Mouse (Mus musculus): ENCODE results near the gene Lnx1. TPM values are rescaled to one million over a fixed set of nuclear protein-coding genes. Genes with fewer than 3 reads are reported as not detected.

Lnx1 gene
- not detected in 2 replicates for total RNA-seq (2015; ENCODE audit: low replicate concordance)
- total RNA-seq (2017; ENCODE audit: low replicate concordance), result not detected in 2 replicates

DNA sequence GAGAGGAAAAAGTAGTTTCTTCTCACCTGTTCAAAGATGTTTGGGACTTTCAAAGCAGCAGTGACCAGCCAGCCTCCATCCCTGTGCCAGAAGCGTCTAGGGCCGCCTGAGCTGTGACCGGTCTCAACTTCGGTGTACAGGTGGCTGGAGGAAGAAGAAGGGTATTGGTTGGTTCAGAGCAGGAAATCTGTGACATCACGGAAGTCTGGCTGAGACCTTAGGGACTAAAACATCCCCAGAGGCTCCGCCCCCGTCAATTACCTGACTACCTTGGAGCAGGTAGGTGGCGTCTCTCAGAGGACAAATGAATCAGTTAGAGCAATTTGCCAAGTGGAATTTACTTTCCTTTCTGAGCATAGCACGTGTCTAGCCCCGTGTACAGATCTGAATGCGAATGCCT is at the start of gene Lnx1:
Gene Lnx1, minus strand, starts transcription at position 147 of the 400 bp plus-strand sequence.
- no peak for ATAC-seq (replicated peaks; ENCODE audit: low FRiP score, poor library complexity, severe bottlenecking)

DNA sequence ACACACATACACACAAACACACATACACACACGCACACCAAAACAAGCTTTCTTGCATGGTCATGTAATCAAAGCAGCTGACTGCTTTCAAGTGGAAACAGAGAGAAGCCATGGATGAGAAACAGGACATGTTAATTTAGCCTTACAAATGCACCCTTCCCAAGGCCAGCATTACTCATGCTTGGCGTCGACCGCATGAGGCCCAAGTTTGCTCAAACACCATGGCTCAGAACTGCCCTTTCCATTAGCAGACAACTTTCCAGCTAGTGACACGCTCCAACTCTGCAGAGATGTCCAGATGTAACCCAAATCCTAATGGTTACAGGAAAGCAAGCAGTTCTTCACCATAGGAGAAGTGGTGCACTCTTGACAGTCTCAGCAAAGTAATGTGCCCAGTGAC is 47.8 kb upstream of the Lnx1 start:
- no peak for ATAC-seq (replicated peaks; ENCODE audit: low FRiP score, poor library complexity, severe bottlenecking)

DNA sequence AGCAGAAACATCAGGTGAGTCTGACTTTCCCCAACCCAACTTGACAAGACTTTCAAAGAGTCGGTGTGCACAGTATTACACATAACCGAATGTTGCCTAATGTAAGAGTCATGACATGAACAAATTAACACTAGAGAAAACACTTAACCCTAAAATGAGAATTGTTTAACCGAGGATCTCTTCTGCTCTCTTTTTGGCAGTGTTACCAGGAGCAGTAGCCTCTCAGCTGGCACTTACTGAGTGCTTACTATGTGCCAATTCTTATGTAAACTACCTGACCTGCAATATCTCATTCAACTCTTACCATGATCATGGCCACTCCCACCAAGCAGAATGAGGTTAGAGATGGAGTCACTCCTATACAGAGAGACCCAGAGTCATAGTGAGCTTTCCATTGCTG is 44.8 kb upstream of the Lnx1 start:
- no peak for ATAC-seq (replicated peaks; ENCODE audit: low FRiP score, poor library complexity, severe bottlenecking)

DNA sequence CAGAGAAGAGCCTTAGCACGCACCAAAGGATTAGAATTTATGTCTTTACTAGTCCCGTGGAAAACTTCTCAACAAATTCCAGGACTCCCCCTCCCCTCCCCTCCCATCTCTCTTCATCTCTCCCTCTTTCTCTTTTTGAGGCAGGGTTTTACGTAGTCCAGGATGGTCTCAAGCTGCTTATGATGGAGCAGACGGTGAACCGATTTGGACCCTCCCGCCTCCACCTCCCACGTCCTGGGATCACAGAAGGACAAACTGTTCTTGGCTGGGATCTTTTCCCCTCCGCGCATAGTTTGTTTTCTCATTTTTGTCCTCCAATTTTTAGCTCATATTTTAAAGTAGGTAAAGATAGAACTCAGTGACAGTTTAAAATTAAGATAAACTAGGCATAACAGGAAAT is 38.2 kb upstream of the Lnx1 start:
- ATAC-seq (replicated peaks; ENCODE audit: low FRiP score, poor library complexity, severe bottlenecking), result no peak

DNA sequence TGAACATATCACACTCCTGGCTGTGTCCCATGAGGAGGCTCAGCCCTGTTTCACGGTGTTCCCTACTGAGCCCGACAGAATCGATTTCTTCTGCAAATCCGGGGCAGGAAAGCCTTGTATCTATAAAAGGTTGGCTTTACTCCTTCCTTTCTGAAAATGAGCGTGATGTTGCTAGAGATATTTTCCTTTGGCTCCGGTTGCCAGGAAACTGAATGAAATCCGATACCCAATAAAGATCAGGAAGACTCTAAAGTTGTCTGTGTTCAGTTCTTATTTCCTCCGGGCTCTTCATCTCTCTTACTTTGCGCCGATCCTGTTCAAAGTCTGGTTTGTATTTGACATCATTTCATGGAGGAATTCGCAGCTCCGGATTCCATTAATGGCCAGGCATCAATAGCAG is 36.7 kb upstream of the Lnx1 start:
- no peak for ATAC-seq (replicated peaks; ENCODE audit: low FRiP score, poor library complexity, severe bottlenecking)

DNA sequence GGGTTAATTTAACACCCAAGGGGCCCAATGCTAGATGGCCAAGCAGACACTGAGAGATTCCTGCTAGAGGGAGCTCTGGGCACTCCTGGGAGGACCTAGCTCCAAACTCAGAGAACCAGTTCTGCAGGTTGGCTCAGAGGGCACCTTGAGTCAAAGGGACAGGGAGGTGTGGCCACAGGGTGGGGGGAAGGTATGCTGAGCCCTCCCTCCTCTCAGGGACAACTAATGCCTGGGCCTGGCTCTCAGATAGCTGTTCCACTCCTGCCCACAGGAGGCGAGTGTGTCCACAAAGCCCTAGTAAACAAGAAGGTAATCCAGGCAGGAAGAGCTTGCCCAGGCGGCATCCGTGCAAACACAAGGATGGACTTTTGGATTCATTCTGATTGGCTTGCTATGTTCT is 35.6 kb upstream of the Lnx1 start:
- ATAC-seq (replicated peaks; ENCODE audit: low FRiP score, poor library complexity, severe bottlenecking), result no peak

DNA sequence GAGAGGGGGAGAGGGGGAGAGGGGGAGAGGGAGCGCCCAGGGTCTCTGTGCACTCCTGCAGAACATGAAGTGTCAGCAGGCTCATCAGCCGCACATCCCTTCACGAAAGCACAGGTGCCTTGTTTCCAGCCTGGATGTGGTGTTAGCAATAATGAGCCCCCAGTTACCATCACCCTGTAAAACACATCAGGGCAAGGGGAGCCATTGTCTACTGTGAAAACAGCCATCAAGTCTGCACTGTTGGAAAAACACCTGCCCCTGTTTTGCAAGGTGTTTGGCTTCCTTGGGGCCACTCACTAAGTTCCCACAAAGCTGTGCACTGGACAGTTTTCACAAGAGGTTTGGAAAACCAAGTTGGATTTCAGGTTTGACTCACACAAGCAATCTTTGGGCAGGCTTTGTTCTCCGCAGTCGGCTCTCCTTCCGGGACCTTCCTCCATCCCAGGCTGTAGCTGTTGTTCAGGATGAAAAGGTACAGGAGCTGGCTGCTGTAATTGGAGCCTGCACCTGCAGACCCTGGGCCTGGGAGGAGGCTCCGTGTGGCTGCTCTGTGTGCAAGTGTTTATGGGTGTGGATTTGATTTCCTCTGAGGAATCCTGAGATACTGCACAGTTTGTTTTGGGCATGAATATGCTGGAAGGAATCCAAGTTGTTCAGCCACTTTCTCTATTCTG is 31.3 kb upstream of the Lnx1 start:
- no peak for ATAC-seq (replicated peaks; ENCODE audit: low FRiP score, poor library complexity, severe bottlenecking)

DNA sequence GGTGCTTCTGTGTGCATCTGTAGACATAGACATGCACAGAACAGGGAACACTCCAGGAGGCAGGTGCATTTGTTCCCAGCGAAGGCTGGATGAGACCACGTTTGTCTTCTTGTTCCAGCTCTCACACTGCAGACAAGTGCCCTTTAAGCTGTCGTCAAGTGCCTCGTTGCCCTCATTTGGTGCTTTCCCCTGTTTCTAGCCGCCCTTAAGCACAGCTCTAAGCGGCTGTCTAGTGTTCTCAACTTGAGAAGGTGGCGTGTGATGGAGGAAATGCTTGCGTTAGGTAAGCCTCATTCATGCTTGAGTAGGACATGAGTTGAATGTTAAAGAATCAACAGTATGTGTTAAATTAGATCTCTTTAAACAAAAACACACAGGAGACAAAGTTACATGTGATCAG is 29.9 kb upstream of the Lnx1 start:
- ATAC-seq (replicated peaks; ENCODE audit: low FRiP score, poor library complexity, severe bottlenecking), result no peak

DNA sequence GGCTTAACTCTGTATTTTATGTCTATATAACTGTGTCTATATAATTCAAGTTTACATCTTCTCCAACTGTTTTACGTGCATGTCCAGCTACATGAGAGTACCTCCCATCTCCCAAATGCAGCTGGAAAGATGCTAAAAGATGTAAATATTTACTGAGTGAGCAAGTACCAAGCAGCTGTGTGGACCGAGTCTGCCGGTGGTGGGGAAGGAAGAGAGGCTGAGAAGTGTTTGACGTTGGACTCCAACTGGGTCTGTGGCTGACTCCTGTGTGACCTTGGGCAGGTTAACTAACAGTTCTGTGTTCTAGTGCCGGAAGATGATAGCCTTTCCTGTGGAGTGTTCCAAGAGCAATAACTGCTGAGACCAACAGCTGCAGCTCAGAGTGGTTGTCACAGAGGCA is 27.9 kb upstream of the Lnx1 start:
- ATAC-seq (replicated peaks; ENCODE audit: low FRiP score, poor library complexity, severe bottlenecking), result no peak

DNA sequence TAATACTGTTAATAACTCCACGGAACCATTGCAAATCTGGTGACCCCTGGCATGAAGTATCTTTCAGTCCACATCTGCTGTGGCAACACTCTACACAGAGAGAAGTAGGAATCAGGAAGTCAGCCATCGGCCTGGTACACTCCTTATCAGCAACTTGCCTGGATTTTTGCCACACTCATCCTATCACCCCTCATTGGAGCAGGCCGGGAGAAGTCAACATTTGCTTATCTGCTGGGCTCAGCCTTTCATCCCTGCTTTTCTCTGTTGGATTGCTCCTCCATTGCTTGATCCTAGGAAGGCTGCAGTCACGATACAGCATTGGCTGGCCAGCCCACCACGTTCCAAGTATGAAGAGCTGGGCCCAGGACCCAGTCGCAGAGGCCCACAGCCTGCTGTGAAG is 26.9 kb upstream of the Lnx1 start:
- no peak for ATAC-seq (replicated peaks; ENCODE audit: low FRiP score, poor library complexity, severe bottlenecking)

DNA sequence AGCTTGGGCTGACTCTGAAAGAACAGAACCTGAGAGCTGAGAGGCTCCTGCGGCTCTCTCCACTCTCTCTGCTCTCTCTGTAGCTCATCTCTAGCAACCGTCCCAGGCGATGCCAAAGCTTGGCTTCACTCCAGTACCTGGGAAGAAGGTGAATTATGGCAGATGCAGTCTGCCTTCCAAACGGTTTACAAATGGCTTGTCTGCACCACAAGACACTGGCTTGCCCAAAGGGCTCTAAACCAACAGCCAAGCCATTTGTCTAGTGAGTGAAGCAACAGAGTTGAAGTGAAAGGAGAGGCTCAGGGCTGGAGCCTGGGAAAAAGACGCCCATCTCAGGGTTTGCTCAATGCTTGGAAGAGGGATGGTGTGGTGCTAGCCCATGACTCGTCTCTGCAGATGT is 25.5 kb upstream of the Lnx1 start:
- no peak for ATAC-seq (replicated peaks; ENCODE audit: low FRiP score, poor library complexity, severe bottlenecking)

DNA sequence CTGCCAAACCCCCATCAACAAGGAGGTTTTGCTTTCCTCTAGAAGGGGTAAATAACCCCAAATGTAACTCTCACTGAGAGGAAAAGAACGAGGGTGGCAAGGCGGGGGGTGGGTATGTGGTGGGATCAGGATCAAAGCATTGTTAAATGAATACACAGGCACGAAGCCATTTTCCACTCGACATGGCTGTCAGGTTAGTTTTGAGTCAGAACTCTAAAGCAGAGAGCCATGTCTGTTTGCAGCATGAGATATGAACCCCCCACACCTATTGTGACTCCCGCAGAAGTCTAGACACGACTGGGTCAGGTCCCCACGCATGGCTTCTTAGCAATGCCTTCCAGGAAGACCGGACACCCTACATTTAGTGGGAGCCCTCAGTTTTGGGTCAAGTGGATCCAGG is 24.6 kb upstream of the Lnx1 start:
- ATAC-seq (replicated peaks; ENCODE audit: low FRiP score, poor library complexity, severe bottlenecking), result no peak

DNA sequence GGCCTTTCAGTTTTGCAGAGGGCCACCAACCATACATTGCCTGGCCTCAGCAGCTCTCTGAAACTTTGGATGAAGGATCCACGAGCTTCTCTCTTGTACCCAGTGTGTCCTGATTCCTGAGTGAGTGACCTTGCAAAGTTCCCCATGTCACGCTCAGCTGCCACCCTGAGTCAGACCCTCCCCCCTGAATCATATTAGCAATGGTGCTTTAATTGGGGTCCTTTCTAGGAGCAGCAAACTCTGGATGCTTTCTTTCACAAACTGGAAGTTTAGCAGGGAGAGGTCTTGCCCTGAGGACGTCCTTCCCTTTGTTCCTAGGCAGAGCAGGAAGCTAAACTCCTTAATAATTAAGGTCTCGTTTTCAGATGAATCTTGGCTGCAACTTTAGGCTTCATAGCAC is 22.8 kb upstream of the Lnx1 start:
- ATAC-seq (replicated peaks; ENCODE audit: low FRiP score, poor library complexity, severe bottlenecking), result no peak

DNA sequence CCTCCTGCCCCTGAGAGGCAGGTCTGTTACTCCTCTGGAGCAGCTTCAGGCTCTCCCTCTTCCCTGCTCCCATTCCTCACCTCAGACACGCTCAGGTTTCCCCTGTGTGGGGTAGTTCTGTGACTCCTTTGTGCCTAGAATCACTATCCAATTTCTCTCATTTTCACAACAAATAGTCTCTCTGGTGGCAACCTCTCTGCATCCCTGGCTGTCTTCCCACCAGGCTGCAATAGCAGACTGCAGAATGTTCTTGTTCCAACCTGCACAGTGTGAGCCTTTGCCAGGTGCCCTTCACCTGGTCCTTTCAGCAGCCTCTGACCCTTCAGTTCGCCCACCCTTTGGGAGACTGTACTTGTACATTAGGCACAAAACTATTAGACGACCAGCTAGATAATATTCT is 19.1 kb upstream of the Lnx1 start:
- ATAC-seq (replicated peaks; ENCODE audit: low FRiP score, poor library complexity, severe bottlenecking), result no peak

DNA sequence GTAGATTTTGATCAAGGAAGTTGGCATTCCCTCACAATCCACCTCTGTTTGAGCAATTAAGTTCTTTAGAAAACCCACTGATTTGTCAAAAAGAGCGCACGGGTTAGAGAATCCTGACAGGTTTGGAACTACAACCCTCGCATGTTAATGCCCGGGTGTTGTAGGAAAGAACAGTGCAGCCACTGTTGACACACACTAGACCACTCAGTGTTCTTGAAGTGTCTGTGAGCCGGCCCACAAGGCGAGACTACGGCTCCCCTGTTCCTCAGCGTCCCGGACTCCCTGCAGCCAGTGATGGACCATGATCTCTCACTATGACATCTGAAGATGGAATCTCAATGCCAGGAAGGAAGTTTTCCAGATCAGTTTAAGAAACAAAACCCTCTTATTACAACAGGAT is 17.9 kb upstream of the Lnx1 start:
- ATAC-seq (replicated peaks; ENCODE audit: low FRiP score, poor library complexity, severe bottlenecking), result no peak

DNA sequence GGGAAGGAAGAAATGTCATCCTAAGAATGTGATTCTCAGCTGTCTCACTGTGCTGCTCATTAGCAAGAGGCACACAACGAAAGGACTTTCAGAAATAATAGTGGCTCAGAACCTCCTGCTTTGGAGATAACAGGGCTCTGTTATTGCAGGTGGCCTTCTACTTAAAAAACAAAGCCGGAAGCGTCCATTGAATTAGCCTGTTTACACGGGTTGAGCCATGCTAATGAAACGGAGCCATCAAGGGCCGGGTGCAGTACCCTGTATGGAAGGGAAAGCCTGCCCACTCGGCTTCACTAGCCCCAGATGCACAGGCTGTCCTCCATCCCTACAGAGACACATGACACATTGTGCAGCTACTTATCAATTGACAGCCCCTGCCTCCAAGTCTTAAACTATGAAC is 13.5 kb upstream of the Lnx1 start:
- ATAC-seq (replicated peaks; ENCODE audit: low FRiP score, poor library complexity, severe bottlenecking), result no peak

DNA sequence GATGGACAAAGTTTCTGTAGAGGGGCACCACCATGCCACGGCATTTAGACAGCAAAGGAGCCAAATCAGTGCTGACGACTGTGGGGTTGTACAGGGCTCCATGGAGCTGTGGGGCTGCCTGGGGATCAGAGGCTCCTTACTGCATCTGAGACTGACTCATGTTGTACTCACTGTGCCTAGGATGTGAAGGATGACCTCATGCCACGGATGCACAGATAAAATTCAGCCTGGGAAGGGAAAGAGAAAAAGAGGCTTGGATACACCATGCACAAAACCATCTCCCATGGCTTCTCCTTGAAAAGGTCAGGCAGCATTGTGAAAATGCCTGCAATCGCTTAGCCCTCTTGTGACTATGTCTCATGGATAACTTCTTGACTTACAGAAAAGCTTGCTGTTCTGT is 10.1 kb upstream of the Lnx1 start:
- ATAC-seq (replicated peaks; ENCODE audit: low FRiP score, poor library complexity, severe bottlenecking), result no peak

DNA sequence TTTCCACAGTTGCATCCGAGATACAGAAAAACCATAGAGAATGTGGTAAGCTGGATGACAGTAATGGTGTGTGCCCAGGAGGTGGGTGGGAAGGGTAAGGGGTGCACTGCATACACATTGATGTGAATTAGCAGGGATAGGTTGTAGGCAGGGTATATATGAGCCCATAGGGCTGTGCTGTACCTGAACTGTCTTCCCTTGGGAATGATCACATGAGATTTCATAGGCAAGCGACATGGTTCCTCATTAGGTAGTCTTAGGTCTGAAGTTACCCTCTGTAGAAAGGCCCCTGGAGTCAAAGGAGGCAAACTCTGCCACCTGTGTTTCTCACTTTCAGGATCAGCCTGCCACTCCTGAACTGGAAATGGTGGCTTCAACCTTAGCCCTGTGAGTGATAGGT is 9.3 kb upstream of the Lnx1 start:
- no peak for ATAC-seq (replicated peaks; ENCODE audit: low FRiP score, poor library complexity, severe bottlenecking)

DNA sequence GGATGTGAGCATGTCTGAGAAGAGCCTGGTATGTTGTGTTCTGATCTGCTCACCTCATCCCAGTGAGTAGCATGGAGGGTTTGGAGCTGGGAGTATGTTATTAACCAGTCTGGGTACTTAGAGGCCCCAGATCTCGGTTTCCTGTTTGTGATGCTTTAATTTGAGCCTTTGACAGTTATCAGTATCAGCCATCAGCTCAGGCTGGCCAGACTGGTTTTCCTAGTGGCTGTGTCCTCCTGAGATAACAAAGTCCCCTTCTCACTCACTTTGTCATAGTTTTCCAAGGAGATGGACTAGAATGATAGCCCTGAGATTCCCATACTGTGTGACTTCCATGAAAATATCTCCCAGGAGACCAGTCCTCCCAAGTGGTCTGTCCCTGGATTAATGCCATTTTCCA is 8.3 kb upstream of the Lnx1 start:
- ATAC-seq (replicated peaks; ENCODE audit: low FRiP score, poor library complexity, severe bottlenecking), result no peak

DNA sequence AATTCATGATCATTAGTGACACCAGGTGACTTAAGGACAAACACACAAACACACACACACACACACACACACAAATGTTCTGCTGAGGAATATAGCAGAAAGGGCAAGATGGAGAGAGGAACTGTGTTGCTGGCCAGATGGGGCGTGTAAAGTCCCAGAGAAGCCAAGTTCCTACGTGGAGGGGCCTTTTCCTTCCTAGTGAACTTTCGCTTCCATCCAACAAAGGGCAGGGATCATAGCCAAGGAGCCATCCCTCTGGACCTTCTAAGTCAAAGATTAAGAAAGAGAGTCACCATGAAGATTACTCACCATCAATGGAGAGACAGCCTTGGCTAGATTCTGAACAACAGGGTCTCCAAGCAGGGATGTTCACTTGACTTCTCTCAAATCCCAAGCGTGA is 7.5 kb upstream of the Lnx1 start:
- no peak for ATAC-seq (replicated peaks; ENCODE audit: low FRiP score, poor library complexity, severe bottlenecking)

DNA sequence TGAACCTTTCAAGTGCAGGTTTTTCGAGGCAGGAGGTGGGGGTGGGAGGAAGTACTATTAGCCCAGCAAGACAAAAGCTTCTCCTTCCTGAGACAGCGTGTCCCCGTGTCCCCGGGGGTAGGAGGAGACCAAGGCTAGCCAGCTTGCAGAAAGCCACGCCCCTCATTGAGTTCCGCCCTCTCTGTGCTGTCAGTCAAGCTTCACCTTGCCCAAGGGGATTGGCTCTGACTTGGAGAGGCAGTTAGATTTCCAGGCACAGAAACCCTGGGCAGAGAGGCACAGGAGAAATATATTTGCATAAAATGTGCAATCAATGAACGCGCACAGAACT is 1.7 kb upstream of the Lnx1 start:
- ATAC-seq (replicated peaks; ENCODE audit: low FRiP score, poor library complexity, severe bottlenecking), result no peak

DNA sequence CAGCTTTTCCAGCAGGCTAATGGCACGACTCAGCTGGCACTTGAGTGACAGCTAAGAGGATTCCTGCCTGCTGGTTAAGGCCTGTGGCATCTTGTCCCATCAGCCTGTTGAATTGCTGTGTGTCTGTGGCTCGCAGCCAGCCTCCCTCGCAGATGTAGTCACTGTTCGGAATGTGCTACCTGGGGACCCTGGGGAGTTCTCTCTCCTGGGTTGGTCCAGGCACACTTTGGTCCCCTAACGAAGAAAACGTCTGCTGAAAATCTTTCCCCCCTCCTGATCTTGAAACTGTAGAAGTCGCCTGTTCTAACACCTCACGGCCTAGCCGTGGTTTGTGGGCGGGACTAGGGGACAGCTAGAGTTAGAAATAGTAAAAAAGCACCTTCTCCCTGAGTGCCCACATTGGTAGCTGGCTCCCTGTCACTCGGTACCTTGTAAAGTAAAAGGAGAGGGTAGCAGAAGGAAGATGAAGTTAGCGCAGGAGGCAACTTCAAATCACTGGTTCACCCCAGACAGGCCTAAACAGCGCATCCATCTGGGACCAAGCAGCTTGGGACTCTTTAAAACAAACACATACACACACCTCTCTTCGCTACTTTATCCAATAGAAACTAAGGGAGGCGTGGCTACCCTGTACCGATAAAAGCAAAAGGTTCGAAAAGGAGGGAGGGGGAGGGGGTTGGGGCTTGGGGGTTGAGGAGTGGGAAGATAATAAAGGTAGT is 1.2 kb upstream of the Lnx1 start:
- ATAC-seq (replicated peaks; ENCODE audit: low FRiP score, poor library complexity, severe bottlenecking), result no peak

All from erythroblast, adult 5-6 weeks (primary cell).